Mouse (Mus musculus) MEL-GATA-1-ER (cell line): Measurements from ENCODE around the gene Ttc34.
A peak's percentile ranks its signal among the peaks of the same experiment; 100 is the strongest.

Source experiments
- DNase-seq: peaks from one replicate; pipeline ENCODE4 v3.0.0-alpha.2; 2012; ENCODE audit warnings: low read depth; ENCODE audit errors: extremely low read depth

Gene Ttc34

DNA sequence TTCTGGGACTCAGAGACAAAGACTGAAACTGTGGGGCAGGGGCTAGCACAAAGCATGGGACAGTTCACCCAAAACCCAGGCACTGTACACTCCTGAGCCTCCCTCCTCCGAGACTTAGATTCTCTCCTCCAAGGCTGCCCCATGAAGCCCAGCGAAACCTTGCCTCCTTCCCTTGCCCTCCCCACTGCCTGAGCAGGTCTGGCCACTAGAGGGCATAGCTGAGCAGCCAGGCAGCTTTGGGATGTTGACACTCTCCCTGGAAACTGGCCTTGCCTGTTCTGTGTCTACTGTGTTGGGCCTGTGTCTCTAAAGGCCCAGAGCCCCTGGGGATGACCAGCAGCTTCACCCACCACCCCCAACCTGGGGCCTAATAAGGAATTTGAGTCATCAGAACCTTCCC lies at the start of gene Ttc34:
Ttc34 (plus strand) TSS at position 290 of the 400 bp plus-strand sequence.
- no peak for DNase-seq

DNA sequence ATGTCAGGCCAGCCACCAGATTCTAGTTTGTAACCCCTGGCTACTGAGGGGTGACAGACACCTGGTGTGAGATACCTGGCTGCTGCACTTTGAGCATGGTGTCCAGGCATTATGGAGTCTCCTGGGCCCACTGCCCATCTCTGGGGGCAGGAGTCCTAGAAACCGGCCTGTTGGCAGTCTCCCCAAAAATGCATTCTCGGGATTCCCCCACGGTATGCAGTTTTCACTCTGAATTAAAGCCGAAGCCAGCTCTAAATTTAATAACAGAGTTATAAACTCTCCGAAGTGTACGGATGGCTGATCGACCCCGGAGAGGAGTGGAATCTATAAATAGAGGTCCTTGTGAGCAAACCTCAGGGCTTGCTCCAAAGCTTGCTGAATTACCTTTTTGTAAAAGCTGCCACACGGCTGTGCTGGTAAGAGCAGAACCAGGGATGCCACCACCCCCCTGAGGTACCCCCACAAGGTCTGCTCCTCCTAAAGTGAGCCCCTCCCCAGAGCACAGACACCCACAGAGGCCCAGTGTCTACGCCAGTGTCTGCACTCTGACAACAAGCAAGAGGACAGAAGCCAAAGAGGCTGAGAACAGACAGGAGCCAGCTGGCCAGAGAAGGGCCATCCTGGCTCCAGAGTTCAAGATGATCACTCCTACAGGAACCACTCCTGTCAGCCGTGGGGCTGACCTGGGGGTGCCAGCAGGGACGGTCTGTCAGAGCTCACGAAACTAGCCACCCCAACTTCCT lies 49.1 kb upstream of the Ttc34 start:
- no peak for DNase-seq

- no peak for DNase-seq
Observed at GRCm38 (mm10) chr4:154791894-154792293, 45.4 kb upstream of the Ttc34 start.

GRCm38 (mm10) chr4:154793499-154793898 lies 43.8 kb upstream of the Ttc34 start:
- DNase-seq: no peak

- no peak for DNase-seq
Observed at GRCm38 (mm10) chr4:154797834-154798233, 39.4 kb upstream of the Ttc34 start.

- DNase-seq: no peak
Observed at GRCm38 (mm10) chr4:154800543-154800942, 36.7 kb upstream of the Ttc34 start.

DNA sequence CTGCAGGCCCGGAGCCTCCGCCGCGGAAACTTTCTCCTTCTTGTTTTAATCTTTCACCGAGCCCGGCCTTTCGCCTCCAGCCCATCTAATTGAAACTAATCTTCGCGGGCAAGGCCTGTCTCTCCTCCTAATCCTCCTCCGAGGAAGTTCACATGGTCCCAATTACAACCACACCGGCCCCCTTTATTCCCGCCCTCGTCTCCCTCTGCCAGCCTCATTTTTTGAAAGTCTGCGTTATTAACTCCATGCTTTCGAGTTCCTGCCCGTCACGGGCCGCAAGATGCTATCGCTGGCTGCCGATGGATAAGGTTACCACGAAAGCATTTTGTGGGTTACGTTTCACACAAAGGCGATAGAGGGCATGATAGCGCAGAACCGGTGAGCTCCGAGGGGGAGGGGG lies 35.0 kb upstream of the Ttc34 start:
- no peak for DNase-seq

DNA sequence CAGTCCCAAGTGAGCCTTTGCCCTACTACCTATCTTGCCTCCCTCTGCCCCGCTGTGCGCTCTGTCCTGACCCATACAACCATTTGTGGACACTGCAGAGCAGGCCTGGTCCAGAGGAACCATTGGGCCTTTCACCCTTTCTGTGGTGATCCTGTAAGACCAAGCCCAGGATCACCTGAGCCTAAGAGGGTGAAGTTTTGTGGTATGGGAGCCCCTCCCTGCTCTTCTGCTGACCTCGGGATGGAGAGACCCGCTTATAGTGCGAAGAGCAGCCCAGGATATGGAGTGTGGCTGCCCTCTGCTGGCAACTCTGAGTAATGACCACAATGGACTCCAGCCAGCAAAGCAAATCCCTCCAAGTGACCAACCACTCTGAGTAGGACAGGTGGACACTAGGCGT lies 11.6 kb upstream of the Ttc34 start:
- peak; percentile 0 for DNase-seq

DNA sequence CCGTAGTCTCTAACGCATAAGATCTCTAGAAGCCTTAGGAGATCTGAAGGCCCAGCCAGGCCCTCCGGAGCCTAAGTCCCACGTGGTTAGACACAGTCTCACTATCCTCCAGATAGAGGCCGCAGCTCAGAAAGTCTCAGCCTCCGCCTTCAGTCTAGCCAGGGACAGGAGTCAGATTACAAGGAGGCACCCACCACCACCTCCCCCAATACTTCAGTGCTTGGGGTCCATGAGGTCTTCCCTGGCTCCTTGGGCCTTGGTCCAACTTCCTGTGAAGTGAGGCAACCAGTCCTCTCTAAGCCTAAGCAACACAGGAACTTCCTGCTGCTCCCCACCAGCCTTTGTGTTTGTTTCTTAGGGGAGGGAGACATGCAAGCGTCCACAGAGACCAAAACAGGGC lies 11.0 kb upstream of the Ttc34 start:
- DNase-seq: no peak

- no peak for DNase-seq
Observed at GRCm38 (mm10) chr4:154827181-154827580, 10.1 kb upstream of the Ttc34 start.

DNA sequence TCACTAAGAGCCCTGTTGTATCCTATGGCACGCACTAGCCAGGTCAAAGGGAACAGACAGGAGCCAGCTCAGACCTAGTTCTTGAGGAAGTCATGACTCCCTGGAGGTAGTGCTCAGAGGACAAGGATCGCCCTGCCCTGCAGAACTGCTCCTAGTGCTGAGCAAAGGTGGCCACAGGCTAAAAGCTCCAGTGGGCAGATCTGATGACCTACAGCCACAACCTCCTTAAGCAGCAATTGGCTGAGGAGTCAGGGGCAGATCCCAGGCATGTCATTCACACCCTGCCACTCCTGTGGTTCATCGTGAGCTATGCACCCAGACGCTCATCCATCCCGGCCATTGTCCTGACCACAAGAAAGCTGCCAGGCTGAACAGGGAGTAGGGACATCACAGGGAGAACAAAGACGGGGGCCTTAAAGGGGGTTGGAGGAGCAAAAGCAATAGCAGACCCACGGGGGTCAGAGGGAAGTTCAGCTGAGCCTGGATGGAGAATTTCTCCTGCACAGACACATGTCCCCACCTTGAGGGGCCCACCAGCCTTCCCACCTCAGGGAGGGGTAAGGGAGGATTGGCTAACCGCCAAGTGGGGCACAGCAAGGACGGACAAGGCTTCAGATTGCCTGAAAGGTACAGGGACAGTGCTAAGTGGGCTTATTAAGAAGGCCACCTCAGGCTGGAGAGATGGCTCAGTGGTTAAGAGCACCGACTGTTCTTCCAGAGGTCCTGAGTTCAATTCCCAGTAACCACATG lies 9.2 kb upstream of the Ttc34 start:
- DNase-seq: no peak

DNA sequence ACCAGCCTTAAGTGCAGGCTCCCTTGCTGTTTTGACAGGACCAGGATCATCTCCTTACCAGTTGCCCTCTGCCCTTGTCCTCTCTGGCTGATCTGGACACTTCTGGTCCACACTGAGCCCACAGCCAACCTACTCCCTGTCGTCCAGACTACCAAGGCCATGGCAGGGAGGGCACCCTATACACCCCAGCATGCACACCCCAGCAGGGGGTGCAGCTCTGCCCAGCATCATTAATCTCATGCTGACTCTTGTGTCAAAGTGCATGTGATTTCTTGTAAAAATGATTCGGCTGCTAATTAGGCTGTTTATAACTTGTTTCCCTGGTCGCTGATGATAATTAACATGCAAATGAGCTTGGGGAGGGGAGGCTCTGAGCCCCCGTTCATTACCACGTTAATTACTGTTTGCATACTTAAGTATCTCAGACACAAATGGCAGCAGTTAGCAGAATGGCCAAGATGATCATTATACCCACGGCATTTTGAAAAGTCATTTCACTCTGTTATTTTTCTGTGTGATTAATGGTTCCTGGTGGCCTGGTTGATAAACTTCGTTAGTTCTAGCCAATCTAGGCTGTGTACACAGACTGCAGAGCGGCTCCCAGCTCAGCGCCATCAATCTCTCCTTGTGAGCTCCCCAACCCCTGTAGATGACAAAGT lies 5.2 kb upstream of the Ttc34 start:
- no peak for DNase-seq

DNA sequence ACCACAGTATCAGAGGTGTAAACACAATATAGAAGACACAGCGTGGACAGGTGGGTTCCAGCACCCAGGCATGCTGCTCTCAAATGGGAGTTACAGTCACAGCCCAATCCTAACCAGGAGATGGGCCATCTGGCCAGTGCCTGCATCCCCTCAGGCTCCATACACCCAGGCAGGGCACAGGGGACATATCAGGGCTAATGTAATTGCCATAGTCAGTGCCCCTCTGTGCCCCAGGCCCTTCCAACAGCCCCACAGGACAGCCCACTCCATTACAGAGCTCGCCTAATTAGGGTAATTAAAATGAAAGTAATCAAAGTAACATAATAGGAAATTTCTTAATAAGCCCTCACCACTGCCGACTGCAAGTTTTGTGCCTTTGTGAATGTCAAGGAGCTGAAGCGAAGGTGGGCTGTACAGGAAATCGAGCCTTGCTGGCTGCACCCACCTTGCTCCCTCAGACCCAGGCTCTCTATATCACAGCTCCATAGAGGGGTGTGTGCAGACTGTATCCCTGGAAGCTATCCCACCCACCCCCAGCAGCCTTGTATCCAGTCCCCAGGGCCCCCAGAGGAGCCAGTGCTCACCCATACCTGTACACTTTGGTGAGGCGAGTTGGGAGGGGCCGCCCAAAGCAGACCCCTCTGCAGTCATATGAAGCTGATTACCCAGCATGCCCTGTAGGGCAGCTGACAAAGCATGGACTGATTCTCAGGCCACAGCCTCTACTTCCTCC lies 910 bp upstream of the Ttc34 start:
- no peak for DNase-seq

DNA sequence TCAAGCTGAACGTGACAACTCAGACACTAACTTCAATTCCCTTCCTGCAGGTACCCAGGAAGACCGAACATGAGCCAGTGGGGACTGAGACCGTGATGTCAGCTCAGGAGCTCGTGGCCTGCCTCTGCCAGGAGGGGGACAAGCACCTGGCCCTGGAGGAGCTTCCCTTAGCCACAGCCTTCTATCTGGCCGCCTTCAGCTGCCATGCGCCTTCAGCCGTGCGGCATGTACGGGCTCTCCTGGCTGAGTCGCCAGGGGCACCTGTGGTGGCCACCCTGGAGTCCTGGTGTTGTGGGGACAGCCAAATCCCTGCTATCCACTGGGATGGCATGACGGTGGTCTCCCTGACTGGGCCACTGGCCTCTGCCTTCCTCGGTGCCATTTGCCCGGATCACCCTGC lies 1.5 kb downstream of the Ttc34 start:
- no peak for DNase-seq

DNA sequence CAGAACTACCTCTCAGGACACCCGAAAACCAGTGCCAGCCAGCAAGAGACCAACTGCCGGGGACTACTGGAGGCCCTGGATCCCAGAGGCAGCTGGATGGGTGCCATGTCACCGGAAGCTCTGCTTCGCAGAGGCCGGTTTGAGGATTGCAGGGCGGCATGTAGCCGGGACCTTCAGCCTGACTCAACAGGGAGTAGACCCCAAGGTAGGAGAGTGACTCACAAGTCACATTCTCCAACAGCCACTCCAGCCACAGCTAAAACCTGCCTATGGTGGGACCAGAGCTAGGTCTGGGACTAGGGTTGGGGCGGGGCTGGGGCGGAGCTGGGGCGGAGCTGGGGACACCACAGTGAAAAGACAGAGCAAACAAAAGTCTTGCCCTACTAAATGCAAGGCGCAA lies 2.1 kb downstream of the Ttc34 start:
- DNase-seq: no peak

DNA sequence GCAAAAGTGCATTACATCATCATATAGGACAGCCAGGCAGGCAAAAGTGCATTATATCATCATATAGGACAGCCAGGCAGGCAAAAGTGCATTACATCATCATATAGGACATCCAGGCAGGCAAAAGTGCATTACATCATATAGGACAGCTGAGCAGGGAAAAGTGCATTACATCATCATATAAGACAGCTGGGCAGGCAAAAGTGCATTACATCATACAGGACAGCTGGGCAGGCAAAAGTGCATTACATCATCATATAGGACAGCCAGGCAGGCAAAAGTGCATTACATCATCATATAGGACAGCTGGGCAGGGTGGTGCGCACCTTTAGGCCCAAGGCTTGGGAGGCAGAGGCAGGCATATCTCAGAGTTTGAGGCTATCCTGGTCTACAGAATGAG lies 15.4 kb downstream of the Ttc34 start:
- DNase-seq: no peak

- DNase-seq: no peak
Observed at GRCm38 (mm10) chr4:154853881-154854280, 16.6 kb downstream of the Ttc34 start.

DNA sequence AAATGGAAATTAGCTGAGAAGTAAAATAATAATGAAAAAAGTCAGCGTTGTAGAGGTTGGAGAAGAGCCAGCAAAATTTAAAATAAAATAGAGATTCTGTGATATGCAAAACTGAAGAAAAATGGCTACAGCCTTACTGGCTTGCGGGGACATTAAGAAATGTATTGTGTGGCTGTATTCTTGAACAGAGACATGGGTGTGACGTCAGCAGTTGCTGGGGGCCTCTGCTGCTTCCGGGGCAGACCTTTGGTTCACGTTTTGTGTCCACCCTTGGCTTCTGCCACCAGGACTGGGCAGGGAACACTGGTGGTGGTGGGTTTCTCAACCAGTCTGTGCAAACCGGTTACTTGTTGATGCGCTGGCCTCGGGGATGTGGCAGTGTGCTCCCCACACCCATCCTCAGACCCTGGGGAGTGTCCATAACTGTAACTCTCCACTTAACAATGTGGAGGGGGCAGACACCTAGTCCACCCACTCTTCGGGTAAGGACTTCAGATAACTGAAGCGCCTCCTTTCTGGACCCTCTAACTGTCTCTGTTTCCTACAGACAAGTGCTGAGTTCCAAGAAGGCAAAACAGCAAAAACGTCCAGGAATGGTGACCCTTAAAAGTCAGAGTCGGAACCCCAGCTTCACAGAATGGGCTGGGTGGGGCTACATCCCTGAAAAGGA lies 17.6 kb downstream of the Ttc34 start:
- no peak for DNase-seq

DNA sequence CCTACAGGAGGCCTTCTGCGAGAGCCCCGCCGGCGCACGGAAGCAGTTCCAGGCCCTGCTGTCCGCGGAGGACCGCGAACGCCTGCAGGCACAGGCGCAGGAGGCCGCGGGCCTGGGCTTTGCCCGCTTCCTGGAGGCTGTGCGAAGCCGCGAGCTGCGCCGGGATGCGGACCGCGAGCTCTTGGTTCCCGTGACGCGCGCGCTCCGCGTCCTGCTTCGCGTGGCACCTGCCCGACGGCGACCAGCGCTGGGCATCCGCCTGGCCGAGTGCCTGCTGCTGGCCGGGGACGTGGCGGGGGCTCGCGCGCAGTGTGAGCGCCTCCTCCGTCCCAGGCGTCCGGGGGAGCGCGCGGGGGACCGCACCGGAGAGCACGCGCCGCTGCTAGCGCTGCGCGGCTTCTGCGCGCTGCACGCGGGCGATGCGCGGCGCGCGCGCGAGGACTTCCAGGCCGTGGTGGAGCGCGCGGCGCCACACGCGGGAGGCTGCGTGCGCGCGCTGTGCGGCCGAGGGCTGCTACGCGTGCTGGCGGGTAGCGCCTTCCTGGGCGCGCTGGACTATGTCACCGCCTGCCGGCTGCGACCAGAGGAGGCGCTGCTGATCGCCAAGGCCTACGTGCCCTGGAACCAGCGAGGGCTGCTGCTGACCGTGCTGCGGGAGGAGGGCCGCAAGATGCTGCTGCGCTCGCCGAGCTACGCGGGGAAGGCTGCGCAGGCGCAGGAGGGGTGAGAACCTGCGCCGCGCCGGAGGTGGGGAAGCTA lies 18.6 kb downstream of the Ttc34 start:
- DNase-seq: no peak

DNA sequence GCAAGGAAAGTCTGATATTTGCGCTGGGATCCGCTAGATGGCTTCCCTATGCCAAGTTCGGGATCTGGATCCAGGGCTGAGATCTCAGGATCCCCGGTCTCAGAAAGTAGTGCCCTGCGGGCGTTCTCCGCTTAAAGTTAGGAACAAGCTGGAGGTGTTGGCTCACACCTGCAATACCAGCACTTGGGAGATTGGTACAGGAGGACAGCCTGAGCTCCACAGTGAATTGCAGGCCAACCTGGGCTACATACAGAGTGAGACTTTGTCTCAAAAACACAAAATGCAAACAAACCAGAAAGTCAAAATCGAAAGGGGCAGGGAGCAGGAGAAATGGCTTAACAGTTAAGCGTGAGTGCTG lies 19.2 kb downstream of the Ttc34 start:
- DNase-seq: no peak

GRCm38 (mm10) chr4:154856882-154857281 lies 19.6 kb downstream of the Ttc34 start:
- no peak for DNase-seq
